Mouse (Mus musculus): ENCODE data around the gene Mboat2. TPM values are rescaled to one million over a fixed set of nuclear protein-coding genes. Genes with fewer than 3 reads are reported as not detected.
A peak's percentile ranks its signal among the peaks of the same experiment; 100 is the strongest.

Mboat2 gene
- polyA plus RNA-seq, 1 experiment = not detected

GRCm38 (mm10) chr12:24961821-24962220 lies 131.1 kb downstream of the Mboat2 start:
- Histone ChIP-seq H3K4me1 (ENCODE audit: control insufficient read depth, insufficient read depth, low read length) (0 out of 2 replicates have a peak, but pooled peaks cover 3% of the 10 kb centered on the region), H3K4me3 (ENCODE audit: insufficient read depth, low read depth, low read length) (no peak overlapping the region), H3K27ac (ENCODE audit: insufficient read depth, low read depth, low read length) (no peak overlapping the region)
- WGBS = 94% methylated on average over 7 of the region's 7 CpGs
- TF ChIP-seq POLR2A (IDR thresholded peaks at IDR 0.05; ENCODE audit: insufficient read depth, low read depth, low read length) (no peak), CTCF (IDR thresholded peaks at IDR 0.05; ENCODE audit: insufficient read depth, low read depth, low read length) (no peak)

DNA sequence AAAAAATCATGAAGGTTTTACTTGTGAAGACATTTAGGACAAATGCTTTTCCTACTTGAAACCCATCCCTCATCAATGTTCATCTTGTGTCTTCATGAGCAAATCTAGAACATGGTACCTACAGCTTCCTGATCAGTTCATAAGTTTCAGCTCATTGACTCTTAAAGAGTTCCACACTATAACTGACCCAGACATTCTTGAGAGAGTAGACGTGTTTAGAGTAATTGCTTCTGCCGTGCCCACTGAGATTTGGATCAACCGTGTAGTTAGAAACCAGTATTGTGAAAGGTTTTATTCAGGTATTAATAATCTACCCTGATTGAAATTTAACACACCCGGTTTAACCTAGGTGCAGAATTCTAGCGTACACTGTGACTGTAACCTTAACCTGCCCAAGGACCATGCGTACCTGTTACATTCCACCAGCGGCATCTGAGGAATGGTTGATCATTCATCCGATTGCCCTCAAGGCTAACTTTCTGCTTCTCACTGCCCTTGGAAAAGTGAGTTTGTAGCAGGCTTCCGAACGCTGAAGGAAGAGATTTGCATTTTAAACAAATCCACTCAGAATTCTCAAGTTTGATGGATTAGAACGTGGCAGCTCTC lies 131.8 kb downstream of the Mboat2 start:
- TF ChIP-seq POLR2A (IDR thresholded peaks at IDR 0.05; ENCODE audit: insufficient read depth, low read depth, low read length) = no peak
- no peak for TF ChIP-seq CTCF (IDR thresholded peaks at IDR 0.05; ENCODE audit: insufficient read depth, low read depth, low read length)

DNA sequence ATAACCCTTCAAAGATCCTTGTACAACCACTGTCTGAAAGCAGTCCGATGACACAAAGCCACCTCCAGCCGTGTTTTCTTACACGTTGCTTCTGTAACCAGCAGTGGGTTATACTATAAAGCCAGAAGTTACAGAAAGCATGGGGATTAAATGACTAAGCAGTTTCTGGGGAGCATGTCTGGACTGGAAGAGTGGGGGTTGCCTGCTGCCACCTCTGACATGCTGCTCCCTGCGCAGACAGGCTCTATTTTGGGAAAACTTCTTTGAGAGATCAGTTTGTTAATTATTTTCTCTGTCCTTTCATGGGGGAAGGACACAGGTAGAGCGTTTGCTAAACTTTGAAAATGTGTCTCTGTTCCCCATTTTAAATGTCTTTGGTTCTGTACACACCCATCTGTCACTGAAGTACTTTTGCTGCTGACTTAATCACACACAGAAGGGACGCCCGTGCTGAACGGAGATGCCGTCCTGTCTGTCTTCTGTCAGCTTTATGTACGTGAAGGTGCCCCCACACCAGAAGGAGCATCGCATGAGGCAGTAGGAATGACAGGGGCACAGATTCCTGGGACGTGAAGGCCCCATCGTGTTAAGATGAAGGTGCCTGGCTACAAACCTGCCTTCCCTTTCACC lies 132.8 kb downstream of the Mboat2 start:
- H3K4me1 ChIP-seq (ENCODE audit: control insufficient read depth, insufficient read depth, low read length) = 0 out of 2 replicates have a peak, but pooled peaks cover 3% of the 10 kb centered on the region
- H3K4me3 ChIP-seq (ENCODE audit: insufficient read depth, low read depth, low read length) = no peak overlapping the region
- WGBS = 59% methylated on average over 13 of the region's 13 CpGs
- TF ChIP-seq POLR2A (IDR thresholded peaks at IDR 0.05; ENCODE audit: insufficient read depth, low read depth, low read length) = no peak
- TF ChIP-seq CTCF (IDR thresholded peaks at IDR 0.05; ENCODE audit: insufficient read depth, low read depth, low read length) = no peak
- no peak overlapping the region for H3K27ac ChIP-seq (ENCODE audit: insufficient read depth, low read depth, low read length)

More for the DNA sequence above, 131.8 kb downstream of the Mboat2 start:
- Histone ChIP-seq H3K4me3 (ENCODE audit: insufficient read depth, low read depth, low read length) (no peak overlapping the region), H3K27ac (ENCODE audit: insufficient read depth, low read depth, low read length) (no peak overlapping the region), H3K4me1 (ENCODE audit: control insufficient read depth, insufficient read depth, low read length) (0 out of 2 replicates have a peak, but pooled peaks cover 3% of the 10 kb centered on the region)
- 82% methylated on average over 11 of the region's 11 CpGs for WGBS

DNA sequence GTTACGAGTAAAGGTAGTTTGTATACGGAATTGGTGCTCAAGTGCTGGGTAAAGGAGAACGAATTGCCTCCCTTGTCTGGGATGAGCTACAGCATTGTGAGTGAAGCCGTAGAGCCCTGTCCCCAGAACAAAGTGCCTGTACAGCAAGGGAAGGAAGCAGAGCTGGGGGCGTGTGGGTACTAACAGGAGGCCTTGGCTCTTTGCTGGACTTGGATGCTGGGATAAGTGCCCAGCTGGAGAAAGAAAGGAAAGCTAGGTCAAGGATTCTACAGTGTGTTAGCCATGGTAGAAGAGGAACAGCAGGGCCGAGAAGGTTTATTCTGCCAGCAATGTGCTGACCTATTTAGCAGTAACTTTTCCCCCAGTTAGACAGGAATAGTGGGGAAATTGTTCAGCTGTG lies 134.7 kb downstream of the Mboat2 start:
- Histone ChIP-seq H3K4me3 (ENCODE audit: insufficient read depth, low read depth, low read length) (no peak overlapping the region), H3K4me1 (ENCODE audit: control insufficient read depth, insufficient read depth, low read length) (0 out of 2 replicates have a peak, but pooled peaks cover 3% of the 10 kb centered on the region), H3K27ac (ENCODE audit: insufficient read depth, low read depth, low read length) (peak overlapping the region; percentile 90; the same call in 1 of the 2 replicates)
- WGBS = 63% methylated on average over 6 of the region's 6 CpGs
- TF ChIP-seq POLR2A (IDR thresholded peaks at IDR 0.05; ENCODE audit: insufficient read depth, low read depth, low read length) (no peak), CTCF (IDR thresholded peaks at IDR 0.05; ENCODE audit: insufficient read depth, low read depth, low read length) (no peak)

DNA sequence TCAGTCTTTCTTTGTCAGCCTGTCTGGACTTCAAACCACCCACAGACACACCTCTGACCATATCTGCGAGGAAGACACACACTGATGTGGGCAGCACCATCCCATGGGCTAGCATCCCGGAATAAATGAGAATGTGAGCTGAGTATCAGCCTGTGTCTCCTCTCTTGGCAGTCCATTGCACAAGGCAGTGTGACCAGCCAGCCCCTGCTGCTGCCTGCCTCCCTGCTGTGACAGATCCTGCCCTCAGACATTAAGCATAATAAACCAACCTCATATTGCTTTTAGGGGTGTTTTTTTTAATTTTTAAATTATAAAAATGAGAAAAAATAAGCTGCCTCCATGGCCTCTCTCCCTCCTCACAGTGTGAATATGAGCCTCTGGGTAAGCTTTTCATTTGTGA lies 135.4 kb downstream of the Mboat2 start:
- Histone ChIP-seq H3K4me3 (ENCODE audit: insufficient read depth, low read depth, low read length) (no peak overlapping the region), H3K4me1 (ENCODE audit: control insufficient read depth, insufficient read depth, low read length) (0 out of 2 replicates have a peak, but pooled peaks cover 3% of the 10 kb centered on the region), H3K27ac (ENCODE audit: insufficient read depth, low read depth, low read length) (peak overlapping the region; percentile 90)
- WGBS = 67% methylated on average over 2 of the region's 2 CpGs
- TF ChIP-seq CTCF (IDR thresholded peaks at IDR 0.05; ENCODE audit: insufficient read depth, low read depth, low read length) = no peak
- TF ChIP-seq POLR2A (IDR thresholded peaks at IDR 0.05; ENCODE audit: insufficient read depth, low read depth, low read length) = no peak

DNA sequence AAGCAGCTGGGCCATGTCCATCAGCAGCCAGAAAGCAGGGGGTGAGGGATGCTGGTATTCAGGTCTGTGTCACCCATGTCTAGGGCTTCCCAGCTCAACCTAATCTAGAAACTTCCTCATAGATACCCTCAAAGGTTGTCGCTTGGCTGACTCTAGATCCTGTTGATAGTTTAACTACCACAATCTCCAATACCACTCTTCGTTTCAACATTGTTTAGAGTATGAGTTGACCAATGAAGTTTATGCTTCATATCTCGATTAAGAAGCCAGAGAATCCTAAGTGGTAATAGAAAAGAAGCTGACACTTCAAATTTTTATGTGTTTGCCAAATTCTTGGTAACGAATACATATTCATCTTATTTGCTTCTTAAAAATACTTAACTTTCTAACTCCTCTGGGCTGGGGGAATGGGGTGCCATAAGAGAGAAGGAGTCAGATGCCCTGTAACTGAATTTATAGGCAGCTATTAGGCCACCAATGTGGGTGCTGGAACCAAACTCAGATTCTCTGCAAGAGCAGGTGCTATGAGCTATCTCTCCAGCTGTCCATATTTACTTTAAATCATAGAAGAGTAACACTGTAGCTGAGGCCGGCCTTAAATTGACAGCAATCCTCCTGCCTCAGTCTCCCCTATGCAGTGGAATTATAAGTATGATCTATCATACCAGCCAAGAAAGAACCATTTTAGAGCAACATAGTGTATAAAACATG lies 141.0 kb downstream of the Mboat2 start:
- 90% methylated on average over 5 of the region's 5 CpGs for WGBS
- Histone ChIP-seq H3K4me3 (ENCODE audit: insufficient read depth, low read depth, low read length) (no peak overlapping the region), H3K27ac (ENCODE audit: insufficient read depth, low read depth, low read length) (no peak overlapping the region), H3K4me1 (ENCODE audit: control insufficient read depth, insufficient read depth, low read length) (0 out of 2 replicates have a peak, but pooled peaks cover 3% of the 10 kb centered on the region)
- TF ChIP-seq CTCF (IDR thresholded peaks at IDR 0.05; ENCODE audit: insufficient read depth, low read depth, low read length) (no peak), POLR2A (IDR thresholded peaks at IDR 0.05; ENCODE audit: insufficient read depth, low read depth, low read length) (no peak)

- no peak for TF ChIP-seq POLR2A (IDR thresholded peaks at IDR 0.05; ENCODE audit: insufficient read depth, low read depth, low read length)
- TF ChIP-seq CTCF (IDR thresholded peaks at IDR 0.05; ENCODE audit: insufficient read depth, low read depth, low read length) = no peak
- WGBS = 77% methylated on average over 8 of the region's 8 CpGs
- Histone ChIP-seq H3K4me3 (ENCODE audit: insufficient read depth, low read depth, low read length) (no peak overlapping the region), H3K4me1 (ENCODE audit: control insufficient read depth, insufficient read depth, low read length) (0 out of 2 replicates have a peak, but pooled peaks cover 3% of the 10 kb centered on the region), H3K27ac (ENCODE audit: insufficient read depth, low read depth, low read length) (no peak overlapping the region)
Measured at GRCm38 (mm10) chr12:24972371-24973350, 142.0 kb downstream of the Mboat2 start.

- Histone ChIP-seq H3K27ac (ENCODE audit: insufficient read depth, low read depth, low read length) (no peak overlapping the region), H3K4me3 (ENCODE audit: insufficient read depth, low read depth, low read length) (no peak overlapping the region), H3K4me1 (ENCODE audit: control insufficient read depth, insufficient read depth, low read length) (0 out of 2 replicates have a peak, but pooled peaks cover 3% of the 10 kb centered on the region)
- 74% methylated on average over 5 of the region's 5 CpGs for WGBS
- no peak for TF ChIP-seq POLR2A (IDR thresholded peaks at IDR 0.05; ENCODE audit: insufficient read depth, low read depth, low read length)
- no peak for TF ChIP-seq CTCF (IDR thresholded peaks at IDR 0.05; ENCODE audit: insufficient read depth, low read depth, low read length)
Measured at GRCm38 (mm10) chr12:24973586-24973985, 142.9 kb downstream of the Mboat2 start.
